In genomic region chr4:21679624-21680480, GRCm38 (mm10) we compare ENCODE assay signal across 8 mouse cellular contexts. TPM values are rescaled to one million over a fixed set of nuclear protein-coding genes. Genes with fewer than 3 reads are reported as not detected.
DNase-seq lines count a peak whose midpoint lies in the region; ATAC-seq lines count a peak whose summit lies in the region.

No protein-coding gene starts in this region.

- no peaks in the 10 kb centered on the region for H3K9me3 ChIP-seq in heart, embryonic 12.5 days (replicated peaks)
- H3K9me3 ChIP-seq in midbrain, embryonic 16.5 days (replicated peaks; ENCODE audit: control insufficient read depth, low read length, poor library complexity, severe bottlenecking): no peaks in the 10 kb centered on the region

- H3K27me3 ChIP-seq in heart, embryonic 12.5 days (replicated peaks): peaks cover 84% of the 10 kb centered on the region
- peaks cover 72% of the 10 kb centered on the region for H3K27me3 ChIP-seq in midbrain, embryonic 16.5 days (ENCODE audit: control insufficient read depth, insufficient read depth, low read depth, low read length)

- no peak overlapping the region for H3K27ac ChIP-seq in heart, embryonic 12.5 days (ENCODE audit: poor library complexity, severe bottlenecking)
- no peak overlapping the region for H3K27ac ChIP-seq in midbrain, embryonic 16.5 days (ENCODE audit: low read length)

- H3K36me3 ChIP-seq in heart, embryonic 12.5 days: no peaks in the 10 kb centered on the region
- H3K36me3 ChIP-seq in midbrain, embryonic 16.5 days (ENCODE audit: control insufficient read depth, insufficient read depth, low read length): no peaks in the 10 kb centered on the region

- WGBS in heart, embryonic 12.5 days: 3% methylated on average over 38 of the region's 42 CpGs
- WGBS in midbrain, embryonic 16.5 days: 3% methylated on average over 40 of the region's 42 CpGs

- H3K9ac ChIP-seq in heart, embryonic 12.5 days: no peak overlapping the region
- H3K9ac ChIP-seq in midbrain, embryonic 16.5 days (ENCODE audit: low read depth, low read length): no peak overlapping the region

- intact Hi-C loops in heart, postnatal 36 days (cut with DNase I): loop anchor here (10.0 kb wide), 1 partner anchor 805 kb away; the partner anchor contains the start of gene Pou3f2

- H3K4me3 ChIP-seq in heart, embryonic 12.5 days: peak overlapping the region; percentile 50
- H3K4me3 ChIP-seq in midbrain, embryonic 16.5 days (ENCODE audit: low read depth, low read length): peak overlapping the region; percentile 28

- peak overlapping the region; percentile 76 for H3K4me2 ChIP-seq in heart, embryonic 12.5 days
- H3K4me2 ChIP-seq in midbrain, embryonic 16.5 days (ENCODE audit: low read length): peak overlapping the region; percentile 46

- no peak for ATAC-seq in heart, embryonic 12.5 days (ENCODE audit: insufficient number of reproducible peaks, low FRiP score)
- peak; percentile 14 for ATAC-seq in inflammation-experienced regulatory T-cells, adult 6 months
- peak; percentile 30; the same call in 1 of the 2 replicates for ATAC-seq in midbrain, embryonic 16.5 days

- peaks cover 18% of the 10 kb centered on the region for H3K4me1 ChIP-seq in heart, embryonic 12.5 days (replicated peaks)
- H3K4me1 ChIP-seq in midbrain, embryonic 16.5 days (ENCODE audit: control insufficient read depth, insufficient read depth, low read length): peaks cover 12% of the 10 kb centered on the region; the same call in 1 of the 2 replicates

- DNase-seq in heart, postnatal 36 days: no peak
- peak; percentile 24 for DNase-seq in embryo, embryonic 9.5 days (ENCODE audit: extremely low spot score)
- no peak for DNase-seq in cerebellum, adult 8-10 months
- DNase-seq in thymus, postnatal 25 days: no peak
- no peak for DNase-seq in spleen, postnatal 10 days (ENCODE audit: low spot score in 2 of 2)

RNA-seq across cellular contexts. Expression of gene Prdm13, which starts 5.9 kb away (rescaled TPM):
- polyA plus RNA-seq in heart, embryonic 12.5 days (2016; fragmentation: Nextera tagmentation; extraction: Ambion mirVana): not detected in 2 replicates
- total RNA-seq in heart, postnatal 36 days (2021): not detected
- not detected for polyA plus RNA-seq in inflammation-experienced regulatory T-cells, adult 6 months (2017; shearing (Covaris generic))
- polyA plus RNA-seq in midbrain, embryonic 16.5 days (2015; fragmentation: Nextera tagmentation; extraction: Ambion mirVana): 0.24 and 0.32 TPM in 2 replicates

RNA-seq across cellular contexts. Expression of gene Ccnc, which starts 47.6 kb away (rescaled TPM):
- polyA plus RNA-seq in heart, embryonic 12.5 days (2016; fragmentation: Nextera tagmentation; extraction: Ambion mirVana): 30.5 and 31.1 TPM in 2 replicates
- 10 to 100 TPM; 12.5 to 12.6 TPM for total RNA-seq in heart, postnatal 36 days (2021)
- polyA plus RNA-seq in inflammation-experienced regulatory T-cells, adult 6 months (2017; shearing (Covaris generic)): 10 to 100 TPM; 31.1 to 65.5 (median 40.1) TPM
- 75.0 and 78.6 TPM in 2 replicates for polyA plus RNA-seq in midbrain, embryonic 16.5 days (2015; fragmentation: Nextera tagmentation; extraction: Ambion mirVana)
